Mouse (Mus musculus) CH12.LX (cell line): ENCODE results near the gene Baz2b. TPM values are rescaled to one million over a fixed set of nuclear protein-coding genes. Genes with fewer than 3 reads are reported as not detected.
A peak's percentile ranks its signal among the peaks of the same experiment; 100 is the strongest.

Experiments
- DNase-seq: peaks from one replicate; pipeline ENCODE4 v3.0.0-alpha.2; 2013; ENCODE audit errors: extremely low read depth
- H3K27ac ChIP-seq: 2 replicates; pipeline ENCODE4 v1.5.1; 2012; ENCODE audit warnings: low read depth, mild to moderate bottlenecking, control low read depth, moderate library complexity; ENCODE audit not compliant: insufficient read depth
- H3K27me3 ChIP-seq: replicated peaks from 2 replicates; pipeline ENCODE3; 2012; ENCODE audit warnings: inconsistent platforms
- H3K36me3 ChIP-seq, 2 experiments: replicated peaks in 1 of 2; 2 replicates each; pipeline versions ENCODE3 to v1.6.1; 2012; ENCODE audit warnings: inconsistent platforms in 1 of 2, low read length in 1 of 2, mild to moderate bottlenecking in 1 of 2, mixed read lengths in 1 of 2, moderate library complexity in 1 of 2; ENCODE audit not compliant: control insufficient read depth in 1 of 2, insufficient read depth in 1 of 2
- H3K4me1 ChIP-seq, 2 experiments: 2 replicates each; pipeline ENCODE4 v1.6.1; 2012; ENCODE audit warnings: inconsistent platforms in 1 of 2, moderate library complexity in 1 of 2; ENCODE audit not compliant: insufficient read depth in 2 of 2, control insufficient read depth in 1 of 2
- H3K4me2 ChIP-seq: 2 replicates; pipeline ENCODE4 v1.6.1; 2012; ENCODE audit warnings: low read depth, mild to moderate bottlenecking, control low read depth; ENCODE audit not compliant: poor library complexity, insufficient read depth, severe bottlenecking
- H3K4me3 ChIP-seq, 3 experiments: fragments of 150-350 bp in 1 of 3; sonication (generic) in 1 of 3; replicated peaks in 1 of 3; 2 replicates each; pipeline versions ENCODE3 to v1.5.1; 2011 to 2012; ENCODE audit warnings: low read depth in 2 of 3, low read length in 2 of 3, mild to moderate bottlenecking in 2 of 3, moderate library complexity in 2 of 3, control low read depth in 1 of 3, improper control_type of control experiment in 1 of 3, inconsistent platforms in 1 of 3, mixed read lengths in 1 of 3; ENCODE audit not compliant: poor library complexity in 1 of 3
- H3K79me2 ChIP-seq: replicated peaks from 2 replicates; pipeline ENCODE4 v1.6.1; 2012; ENCODE audit warnings: mild to moderate bottlenecking, moderate library complexity; ENCODE audit not compliant: control insufficient read depth, poor library complexity, insufficient read depth, severe bottlenecking; ENCODE audit errors: extremely low read depth
- H3K9ac ChIP-seq: 2 replicates; pipeline ENCODE4 v1.6.1; 2012; ENCODE audit warnings: low read depth, mild to moderate bottlenecking, control low read depth, moderate library complexity; ENCODE audit not compliant: insufficient read depth
- H3K9me3 ChIP-seq: replicated peaks from 2 replicates; pipeline ENCODE3; 2012; ENCODE audit warnings: low read length, inconsistent platforms, mixed read lengths
- BHLHE40 ChIP-seq: IDR thresholded peaks from 2 replicates; pipeline ENCODE4 v1.6.1; 2011; ENCODE audit warnings: mild to moderate bottlenecking, low read depth, low read length, improper control_type of control experiment
- CHD1 ChIP-seq: IDR thresholded peaks from 2 replicates; pipeline ENCODE4 v1.6.1; 2012; ENCODE audit warnings: low read depth, low read length, improper control_type of control experiment, inconsistent platforms
- CHD2 ChIP-seq: IDR thresholded peaks from 2 replicates; pipeline ENCODE4 v1.6.1; 2011; ENCODE audit warnings: low read length, improper control_type of control experiment
- CTCF ChIP-seq, 2 experiments: IDR thresholded peaks in 1 of 2; conservative IDR thresholded peaks in 1 of 2; 2 replicates each; pipeline ENCODE4 v1.5.1; 2011 to 2012; ENCODE audit warnings: low read depth in 2 of 2, low read length in 2 of 2, improper control_type of control experiment in 1 of 2, inconsistent platforms in 1 of 2, mild to moderate bottlenecking in 1 of 2, moderate library complexity in 1 of 2
- E2F4 ChIP-seq: IDR thresholded peaks from 2 replicates; pipeline ENCODE4 v1.6.1; 2011; ENCODE audit warnings: low read depth, low read length, improper control_type of control experiment; ENCODE audit not compliant: insufficient replicate concordance
- ELF1 ChIP-seq: IDR thresholded peaks from 2 replicates; pipeline ENCODE4 v1.6.1; 2014; ENCODE audit warnings: low read depth, mild to moderate bottlenecking, inconsistent platforms, low read length, improper control_type of control experiment
- EP300 ChIP-seq: IDR thresholded peaks from 2 replicates; pipeline ENCODE4 v1.6.1; 2011; ENCODE audit warnings: low read length, improper control_type of control experiment
- GABPA ChIP-seq: IDR thresholded peaks from 2 replicates; pipeline ENCODE4 v1.6.1; 2012; ENCODE audit warnings: low read depth, low read length, improper control_type of control experiment, inconsistent platforms; ENCODE audit not compliant: insufficient replicate concordance
- HCFC1 ChIP-seq: IDR thresholded peaks from 2 replicates; pipeline ENCODE4 v1.6.1; 2012; ENCODE audit warnings: low read depth, mild to moderate bottlenecking, inconsistent platforms, low read length, improper control_type of control experiment
- IRF4 ChIP-seq: IDR thresholded peaks from 2 replicates; pipeline ENCODE4 v1.6.1; 2014; ENCODE audit warnings: low read depth, mild to moderate bottlenecking, inconsistent platforms, low read length, improper control_type of control experiment
- JUN ChIP-seq: IDR thresholded peaks from 2 replicates; pipeline ENCODE4 v1.6.1; 2011; ENCODE audit warnings: low read depth, mild to moderate bottlenecking, low read length, improper control_type of control experiment, moderate library complexity; ENCODE audit not compliant: insufficient read depth
- JUND ChIP-seq: conservative IDR thresholded peaks from 2 replicates; pipeline ENCODE4 v1.6.1; 2011; ENCODE audit warnings: low read depth, low read length, improper control_type of control experiment
- KAT2A ChIP-seq: IDR thresholded peaks from 2 replicates; pipeline ENCODE4 v1.6.1; 2012; ENCODE audit warnings: low read length, improper control_type of control experiment, inconsistent platforms; ENCODE audit not compliant: insufficient replicate concordance
- MAFK ChIP-seq: IDR thresholded peaks from 2 replicates; pipeline ENCODE4 v1.6.1; 2011; ENCODE audit warnings: low read length, improper control_type of control experiment; ENCODE audit not compliant: insufficient replicate concordance
- MAX ChIP-seq: IDR thresholded peaks from 2 replicates; pipeline ENCODE4 v1.6.1; 2011; ENCODE audit warnings: low read length, improper control_type of control experiment
- MAZ ChIP-seq: IDR thresholded peaks from 2 replicates; pipeline ENCODE4 v1.6.1; 2012; ENCODE audit warnings: low read depth, mild to moderate bottlenecking, inconsistent platforms, low read length, improper control_type of control experiment, moderate library complexity
- MEF2A ChIP-seq: IDR thresholded peaks from 2 replicates; pipeline ENCODE4 v1.6.1; 2014; ENCODE audit warnings: low read depth, mild to moderate bottlenecking, inconsistent platforms, low read length, improper control_type of control experiment, borderline replicate concordance
- MXI1 ChIP-seq: IDR thresholded peaks from 2 replicates; pipeline ENCODE4 v1.6.1; 2011; ENCODE audit warnings: mild to moderate bottlenecking, low read depth, low read length, improper control_type of control experiment
- MYC ChIP-seq: IDR thresholded peaks from 2 replicates; pipeline ENCODE4 v1.6.1; 2011; ENCODE audit warnings: low read depth, mild to moderate bottlenecking, improper control_type of control experiment, low read length
- NELFE ChIP-seq: IDR thresholded peaks from 2 replicates; pipeline ENCODE4 v1.6.1; 2011; ENCODE audit warnings: low read depth, low read length, improper control_type of control experiment
- NRF1 ChIP-seq: IDR thresholded peaks from 2 replicates; pipeline ENCODE4 v1.6.1; 2014; ENCODE audit warnings: low read depth, mild to moderate bottlenecking, inconsistent platforms, low read length, improper control_type of control experiment, moderate library complexity
- PAX5 ChIP-seq: IDR thresholded peaks from 2 replicates; pipeline ENCODE4 v1.6.1; 2012; ENCODE audit warnings: low read length, inconsistent platforms, mixed read lengths
- POLR2A ChIP-seq: IDR thresholded peaks from 2 replicates; pipeline ENCODE4 v1.6.1; 2011; ENCODE audit warnings: low read depth, mild to moderate bottlenecking, improper control_type of control experiment, low read length
- POLR2AphosphoS2 ChIP-seq: IDR thresholded peaks from 2 replicates; pipeline ENCODE4 v1.6.1; 2011; ENCODE audit warnings: low read depth, low read length, improper control_type of control experiment
- RAD21 ChIP-seq: IDR thresholded peaks from 2 replicates; pipeline ENCODE4 v1.6.1; 2011; ENCODE audit warnings: low read depth, mild to moderate bottlenecking, low read length, improper control_type of control experiment, moderate library complexity
- RCOR1 ChIP-seq: conservative IDR thresholded peaks from 2 replicates; pipeline ENCODE4 v1.6.1; 2012; ENCODE audit warnings: low read depth, mild to moderate bottlenecking, inconsistent platforms, low read length, improper control_type of control experiment
- SIN3A ChIP-seq: IDR thresholded peaks from 2 replicates; pipeline ENCODE4 v1.6.1; 2012; ENCODE audit warnings: low read length, improper control_type of control experiment, inconsistent platforms
- SMC3 ChIP-seq: IDR thresholded peaks from 2 replicates; pipeline ENCODE4 v1.6.1; 2011; ENCODE audit warnings: low read depth, low read length, improper control_type of control experiment
- TBP ChIP-seq: conservative IDR thresholded peaks from 2 replicates; pipeline ENCODE4 v1.6.1; 2011; ENCODE audit warnings: low read depth, low read length, improper control_type of control experiment
- TCF12 ChIP-seq: IDR thresholded peaks from 2 replicates; pipeline ENCODE4 v1.6.1; 2014; ENCODE audit warnings: low read depth, mild to moderate bottlenecking, inconsistent platforms, low read length, improper control_type of control experiment
- UBTF ChIP-seq: IDR thresholded peaks from 2 replicates; pipeline ENCODE4 v1.6.1; 2012; ENCODE audit warnings: low read depth, mild to moderate bottlenecking, inconsistent platforms, low read length, improper control_type of control experiment, moderate library complexity
- USF1 ChIP-seq: IDR thresholded peaks from 2 replicates; pipeline ENCODE4 v1.6.1; 2014; ENCODE audit warnings: low read depth, mild to moderate bottlenecking, inconsistent platforms, low read length, improper control_type of control experiment
- USF2 ChIP-seq: conservative IDR thresholded peaks from 2 replicates; pipeline ENCODE4 v1.6.1; 2011; ENCODE audit warnings: low read depth, low read length, improper control_type of control experiment
- ZC3H11A ChIP-seq: IDR thresholded peaks from 2 replicates; pipeline ENCODE4 v1.6.1; 2012; ENCODE audit warnings: low read depth, mild to moderate bottlenecking, inconsistent platforms, low read length, improper control_type of control experiment
- ZKSCAN1 ChIP-seq: IDR thresholded peaks from 2 replicates; pipeline ENCODE4 v1.6.1; 2012; ENCODE audit warnings: low read depth, inconsistent platforms, low read length, improper control_type of control experiment, borderline replicate concordance
- ZMIZ1 ChIP-seq: IDR thresholded peaks from 2 replicates; pipeline ENCODE4 v1.6.1; 2012; ENCODE audit warnings: low read depth, mild to moderate bottlenecking, inconsistent platforms, low read length, improper control_type of control experiment
- ZNF384 ChIP-seq: IDR thresholded peaks from 2 replicates; pipeline ENCODE4 v1.6.1; 2012; ENCODE audit warnings: low read depth, low read length, improper control_type of control experiment, inconsistent platforms
- dilution Hi-C: fragments of 300-500 bp; cut with MboI; formaldehyde crosslinking; loops from 2 replicates; pipeline ENCODE4 v1.14.3; 2020; ENCODE audit warnings: low sequenced_read_pairs; ENCODE audit not compliant: extremely low pct_unique_long_range_greater_than_20kb, extremely low pct_ligation_motif_present
- in situ Hi-C: fragments of 300-500 bp; cut with MboI; formaldehyde crosslinking; loops from 3 replicates; pipeline ENCODE4 v1.14.3; 2019; ENCODE audit warnings: low sequenced_read_pairs, low pct_ligation_motif_present, low pct_unique_long_range_greater_than_20kb, mixed read lengths
- polyA plus RNA-seq: library from polyadenylated mRNA; unstranded; fragments of >175 nt; gene quantifications from 2 replicates; pipeline ENCODE4 v1.2.1, GENCODE M21; 2012; ENCODE audit warnings: low read depth; ENCODE audit not compliant: insufficient read length
- total RNA-seq, 2 experiments: library from RNA; depleted of rRNA; stranded (reverse); fragments of 300-350 nt in 1 of 2; fragments of >200 nt in 1 of 2; gene quantifications; 2 replicates each; pipeline ENCODE4 v1.2.3; 2012 to 2014

Baz2b gene
- total and polyA plus RNA-seq, 3 experiments = 17.3 to 36.3 (median 31.9) TPM

GRCm38 (mm10) chr2:59881831-59882741, 327.6 kb downstream of the Baz2b start, which contains the start of gene Wdsub1:
Wdsub1 (minus strand) TSS chr2:59882591.
- Histone ChIP-seq H3K27ac (no peak within 1 kb of the TSS), H3K4me1 (peaks cover 6 to 27% of the 10 kb centered on the region in 2 experiments), H3K4me2 (peak within 1 kb of the TSS; percentile 62), H3K9ac (peak within 1 kb of the TSS; percentile 65; the same call in 1 of the 2 replicates), H3K9me3 (peaks cover 7% of the 10 kb centered on the region), H3K79me2 (no peaks in the 10 kb centered on the region), H3K27me3 (no peaks in the 10 kb centered on the region), H3K4me3 (peak within 1 kb of the TSS; percentile 57 to 66 (median 63)), H3K36me3 (peaks cover 0 to 1% of the 10 kb centered on the region in 2 experiments)
- dilution Hi-C loops = no loop called here
- peak; percentile 89 for DNase-seq
- in situ Hi-C loops = no loop called here
- TF ChIP-seq EP300 = no peak
- peak; percentile 73 for TF ChIP-seq ELF1
- TF ChIP-seq ZKSCAN1 = no peak
- TF ChIP-seq ZNF384 = no peak; the same call in 1 of the 2 replicates
- TF ChIP-seq UBTF = no peak
- no peak for TF ChIP-seq KAT2A
- TF ChIP-seq CTCF (conservative IDR thresholded peaks at IDR 0.05 in 1 of 2, IDR thresholded peaks at IDR 0.05 in 1 of 2; ENCODE audit: low read depth in 2 of 2, low read length in 2 of 2) = peak in 1 of 2 experiments; percentile 50; a peak in 2 of 4 replicates
- TF ChIP-seq SIN3A = peak; percentile 84; the same call in 1 of the 2 replicates
- TF ChIP-seq POLR2A = peak; percentile 73; the same call in 1 of the 2 replicates
- no peak for TF ChIP-seq MAFK
- peak; percentile 86 for TF ChIP-seq NELFE
- peak; percentile 10; the same call in 1 of the 2 replicates for TF ChIP-seq SMC3
- peak; percentile 85 for TF ChIP-seq USF2
- 0 out of 2 replicates have a peak, but pooled peaks have one; percentile 64 for TF ChIP-seq MAZ
- peak; percentile 99 for TF ChIP-seq NRF1
- no peak for TF ChIP-seq JUND
- TF ChIP-seq MYC = no peak
- no peak for TF ChIP-seq GABPA
- TF ChIP-seq MXI1 = peak; percentile 82
- TF ChIP-seq RAD21 = no peak; the same call in 1 of the 2 replicates
- TF ChIP-seq IRF4 = peak; percentile 43; the same call in 1 of the 2 replicates
- no peak for TF ChIP-seq PAX5
- TF ChIP-seq ZC3H11A = no peak
- TF ChIP-seq MAX = peak; percentile 73; the same call in 1 of the 2 replicates
- TF ChIP-seq TBP = no peak
- peak; percentile 83 for TF ChIP-seq BHLHE40
- TF ChIP-seq CHD2 = no peak
- TF ChIP-seq RCOR1 = no peak
- peak; percentile 62; the same call in 1 of the 2 replicates for TF ChIP-seq MEF2A
- TF ChIP-seq HCFC1 = peak; percentile 42; the same call in 1 of the 2 replicates
- TF ChIP-seq ZMIZ1 = peak; percentile 60; the same call in 1 of the 2 replicates
- no peak for TF ChIP-seq E2F4
- TF ChIP-seq JUN = no peak
- no peak for TF ChIP-seq CHD1
- TF ChIP-seq POLR2AphosphoS2 = no peak
- peak; percentile 92 for TF ChIP-seq USF1
- TF ChIP-seq TCF12 = peak; percentile 67
